Comparison of ENCODE assay signal across 9 mouse cellular contexts in the genomic region with DNA sequence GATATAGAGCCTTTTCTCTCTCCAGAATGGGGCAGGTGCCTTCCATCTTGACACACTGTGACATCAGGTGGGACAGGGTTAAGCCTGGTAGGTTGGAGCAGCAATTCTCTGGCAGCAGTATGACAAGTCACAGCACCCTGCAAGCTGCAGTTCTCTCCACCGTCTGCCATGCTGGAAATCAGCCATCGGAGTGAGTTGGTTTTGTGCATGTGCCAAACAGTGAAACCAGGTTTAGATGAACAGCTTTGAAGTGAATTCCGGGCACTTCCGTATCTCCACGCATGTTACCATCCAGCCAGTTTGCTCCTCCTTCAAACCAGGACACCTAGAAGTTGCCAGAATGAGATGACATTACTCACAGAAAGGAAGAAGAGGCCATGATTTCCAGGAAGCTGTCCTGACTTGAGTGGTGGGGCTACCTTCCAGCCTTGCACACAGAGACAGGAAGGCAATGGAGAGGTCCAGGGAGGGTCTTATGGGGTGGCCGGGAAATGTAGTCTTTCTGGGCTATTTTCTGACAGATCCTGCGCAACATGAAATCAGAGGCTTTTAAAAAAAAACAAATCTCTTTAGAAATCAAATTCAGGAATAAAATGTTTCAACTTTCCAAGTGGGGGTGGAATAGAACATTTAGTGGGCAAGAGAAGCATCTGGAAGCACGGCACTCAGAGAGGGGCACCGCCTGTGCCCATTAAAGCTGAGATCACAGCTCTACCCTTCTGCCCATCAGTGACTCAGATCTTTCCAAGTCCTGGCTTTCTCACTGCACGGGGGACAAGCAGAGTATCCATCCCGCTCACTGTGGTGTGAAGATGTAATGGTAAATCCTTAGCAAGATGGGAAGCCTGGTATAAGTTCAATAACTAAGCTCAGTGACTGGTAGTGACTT. TPM values are rescaled to one million over a fixed set of nuclear protein-coding genes. Genes with fewer than 3 reads are reported as not detected.
DNase-seq lines count a peak whose midpoint lies in the region; ATAC-seq and TF ChIP-seq lines count a peak whose summit lies in the region.
"Had no signal": no experiment of that assay in that cellular context is flagged by ENCODE, and none has a peak within 500 bp of the region (broad histone marks: within the 10 kb centered on the region; RNA-seq: fewer than 3 reads in every experiment).

No protein-coding gene starts in this region.

- no peak for TF ChIP-seq CTCF in hindbrain, postnatal 0 days (IDR thresholded peaks at IDR 0.05; ENCODE audit: low read depth)

- H3K4me2 ChIP-seq in hindbrain, postnatal 0 days (ENCODE audit: low read depth, low read length) = 0 out of 2 replicates have a peak overlapping the region, but pooled peaks have one; percentile 6
- H3K4me2 ChIP-seq in hindbrain, embryonic 13.5 days = no peak overlapping the region
- H3K4me2 ChIP-seq: liver, embryonic 15.5 days had no signal

- no peaks in the 10 kb centered on the region for H3K9me3 ChIP-seq in hindbrain, postnatal 0 days (ENCODE audit: low read length)
- no peaks in the 10 kb centered on the region for H3K9me3 ChIP-seq in hindbrain, embryonic 13.5 days
- H3K9me3 ChIP-seq: liver, embryonic 15.5 days had no signal

- H3K27me3 ChIP-seq in hindbrain, postnatal 0 days (ENCODE audit: insufficient read depth, low read length) = no peaks in the 10 kb centered on the region
- no peaks in the 10 kb centered on the region for H3K27me3 ChIP-seq in hindbrain, embryonic 13.5 days

- H3K27ac ChIP-seq in hindbrain, postnatal 0 days = peak overlapping the region; percentile 42; the same call in 1 of the 2 replicates
- H3K27ac ChIP-seq in hindbrain, embryonic 13.5 days = no peak overlapping the region
- H3K27ac ChIP-seq: liver, embryonic 15.5 days had no signal

- H3K9ac ChIP-seq in hindbrain, postnatal 0 days (replicated peaks; ENCODE audit: low read length) = no peak overlapping the region
- H3K9ac ChIP-seq in hindbrain, embryonic 13.5 days = no peak overlapping the region
- H3K9ac ChIP-seq: liver, embryonic 15.5 days had no signal

- H3K4me3 ChIP-seq in hindbrain, postnatal 0 days (ENCODE audit: low read length) = no peak overlapping the region
- H3K4me3 ChIP-seq in hindbrain, embryonic 13.5 days = no peak overlapping the region
- H3K4me3 ChIP-seq: liver, embryonic 15.5 days had no signal

- peak; percentile 85 for DNase-seq in hindbrain, postnatal 0 days (ENCODE audit: low spot score)
- peak; percentile 95 for DNase-seq in cerebellum, adult 9-11 months
- DNase-seq in layer of hippocampus, adult 9-10 months (ENCODE audit: low spot score) = peak; percentile 79
- DNase-seq in right cerebral cortex, postnatal 10 days (ENCODE audit: low spot score in 2 of 2) = peak; percentile 69 to 79
- no peak for DNase-seq in thymus, postnatal 14 days
- DNase-seq in retina, postnatal 1 day = no peak

- ATAC-seq in hindbrain, postnatal 0 days = peak; percentile 91
- ATAC-seq in hindbrain, embryonic 13.5 days (ENCODE audit: low FRiP score) = no peak
- ATAC-seq in inflammation-experienced regulatory T-cells, adult 6 months = no peak

- no peaks in the 10 kb centered on the region for H3K36me3 ChIP-seq in hindbrain, postnatal 0 days (ENCODE audit: insufficient read depth, low read length)
- no peaks in the 10 kb centered on the region for H3K36me3 ChIP-seq in hindbrain, embryonic 13.5 days
- H3K36me3 ChIP-seq: liver, embryonic 15.5 days had no signal

- WGBS in hindbrain, postnatal 0 days = 56% methylated on average over 11 of the region's 11 CpGs
- 89% methylated on average over 11 of the region's 11 CpGs for WGBS in hindbrain, embryonic 13.5 days

- H3K4me1 ChIP-seq in hindbrain, postnatal 0 days (ENCODE audit: insufficient read depth, low read length) = no peaks in the 10 kb centered on the region
- H3K4me1 ChIP-seq in hindbrain, embryonic 13.5 days (replicated peaks) = no peaks in the 10 kb centered on the region

RNA-seq across cellular contexts. Expression of a gene that starts 20.7 kb away (rescaled TPM):
- total RNA-seq in hindbrain, postnatal 0 days (2014; rRNA removed) = 2.9 and 5.0 TPM in 2 replicates
- 3.1 and 3.2 TPM in 2 replicates for polyA plus RNA-seq in hindbrain, postnatal 0 days (2015; fragmentation: Nextera tagmentation; extraction: Ambion mirVana)
- polyA plus RNA-seq in hindbrain, embryonic 13.5 days (2015; fragmentation: Nextera tagmentation; extraction: Ambion mirVana) = 5.4 and 5.9 TPM in 2 replicates
- polyA plus RNA-seq in inflammation-experienced regulatory T-cells, adult 6 months (2017; shearing (Covaris generic)) = 10 to 100 TPM; 12.7 to 20.0 (median 13.9) TPM

Comparison
In these comparisons a context has a peak if more than half of its experiments do, and no peak if none do; other contexts are left out.
1. DNase-seq: peak in hindbrain, postnatal 0 days (single experiment), cerebellum, adult 9-11 months (single experiment), layer of hippocampus, adult 9-10 months (single experiment) and right cerebral cortex, postnatal 10 days (2 of 2); none in thymus, postnatal 14 days (single experiment) and retina, postnatal 1 day (single experiment).